In the genomic region with DNA sequence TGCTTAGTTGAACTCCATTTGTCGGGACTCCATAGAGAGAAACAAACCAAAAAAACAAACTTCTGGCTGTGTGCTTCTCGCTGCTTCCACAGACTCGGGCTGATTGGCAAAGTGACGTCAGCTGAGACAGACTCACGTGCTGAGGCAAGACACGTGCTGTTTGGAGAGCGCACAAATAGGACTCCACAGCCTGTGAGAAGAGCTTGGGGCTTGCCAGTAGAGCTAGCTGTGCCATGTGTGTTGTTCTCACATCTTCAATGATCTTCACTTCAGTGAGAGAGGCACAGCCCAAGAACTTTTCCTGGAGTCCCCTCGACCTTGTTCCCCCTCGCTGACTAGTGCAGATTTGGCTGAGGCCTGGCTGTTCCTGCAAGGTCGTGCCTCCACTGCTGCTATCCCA, we compare ENCODE assay signal across 15 mouse cellular contexts.
"Had no signal": no experiment of that assay in that cellular context is flagged by ENCODE, and none has a peak within 500 bp of the region (broad histone marks: within the 10 kb centered on the region; RNA-seq: fewer than 3 reads in every experiment).

No protein-coding gene starts in this region.

- H3K4me1 ChIP-seq: neural tube, embryonic 15.5 days; stomach, embryonic 15.5 days had no signal

- H3K27ac ChIP-seq: neural tube, embryonic 15.5 days; stomach, embryonic 15.5 days; stomach, postnatal 0 days had no signal

- H3K27me3 ChIP-seq: neural tube, embryonic 15.5 days; stomach, embryonic 15.5 days had no signal

- DNase-seq: retina, postnatal 1 day; right cerebral cortex, adult 18-20 months; right cerebral cortex, postnatal 14 days; right cerebral cortex, postnatal 25 days; right cerebral cortex, postnatal 4 days; spleen, adult 18-20 months; thymus, adult 18-20 months; thymus, adult 2 months; thymus, postnatal 14 days; thymus, postnatal 25 days; thymus, postnatal 36 days; thymus, postnatal 4 days had no signal

- H3K36me3 ChIP-seq: neural tube, embryonic 15.5 days; stomach, embryonic 15.5 days had no signal

- H3K9me3 ChIP-seq: neural tube, embryonic 15.5 days; stomach, embryonic 15.5 days had no signal

- H3K4me2 ChIP-seq: neural tube, embryonic 15.5 days; stomach, embryonic 15.5 days had no signal

- H3K9ac ChIP-seq: neural tube, embryonic 15.5 days; stomach, embryonic 15.5 days had no signal

- H3K4me3 ChIP-seq: neural tube, embryonic 15.5 days; stomach, embryonic 15.5 days had no signal
